Mouse (Mus musculus): Measurements from ENCODE around the gene Tnni3.

Tnni3 gene

GRCm38 (mm10) chr7:4508739-4509116 lies 15.3 kb downstream of the Tnni3 start:
- ChIA-PET POLR2A (interaction anchor here in 3 of 4 experiments (0.6 to 4.2 kb wide), 28 partner anchors 8 to 864 kb away, joined by 3 to 42 read pairs (median 4); partner anchors contain the start of genes Tnni3 (in 2 of the 3), Cnot3 (in 1 of the 3), Cox6b2 (in 1 of the 3) and Dnaaf3 (in 1 of the 3)), CTCF (interaction anchor here (0.5 to 10.7 kb wide), 51 partner anchors 8 to 1767 kb away, joined by 3 to 219 read pairs (median 5); partner anchors contain the start of genes Tnni3 (in 4 of the 4), Tnnt1 (in 2 of the 4), Cnot3 (in 1 of the 4) and Cox6b2 (in 1 of the 4))

- ChIA-PET POLR2A (interaction anchor here in 3 of 4 experiments (0.6 to 4.2 kb wide), 24 partner anchors 8 to 846 kb away, joined by 3 to 42 read pairs (median 4); partner anchors contain the start of genes Tnni3 (in 2 of the 3), Tnnt1 (in 2 of the 3), Ube2s (in 2 of the 3) and Cox6b2 (in 1 of the 3)), CTCF (interaction anchor here (0.5 to 10.7 kb wide), 49 partner anchors 8 to 1767 kb away, joined by 3 to 219 read pairs (median 4); partner anchors contain the start of genes Tnni3 (in 3 of the 4), Tnnt1 (in 2 of the 4), Cnot3 (in 1 of the 4) and Cox6b2 (in 1 of the 4))
These were observed 15.8 kb downstream of the Tnni3 start for GRCm38 (mm10) chr7:4508062-4508738.

GRCm38 (mm10) chr7:4507220-4507619 lies 16.8 kb downstream of the Tnni3 start:
- POLR2A ChIA-PET: interaction anchor here in 3 of 4 experiments (0.6 to 4.2 kb wide), 7 partner anchors 9 to 800 kb away, joined by 3 to 42 read pairs (median 5); partner anchors contain the start of genes Dnaaf3 (in 1 of the 3), Tnni3 (in 1 of the 3), Tnnt1 (in 1 of the 3) and Ube2s (in 1 of the 3)
- CTCF ChIA-PET: interaction anchor here in 2 of 4 experiments (1.9 to 10.7 kb wide), 4 partner anchors 9 to 17 kb away, joined by 7 to 219 read pairs (median 16); partner anchors contain the start of genes Tnnt1 (in 2 of the 2) and Tnni3 (in 1 of the 2)

GRCm38 (mm10) chr7:4504646-4505435 lies 19.2 kb downstream of the Tnni3 start:
- POLR2A ChIA-PET: interaction anchor here in 3 of 4 experiments (0.7 to 1.4 kb wide), 4 partner anchors 11 to 813 kb away, joined by 3 to 9 read pairs (median 7); partner anchors contain the start of genes Fiz1 (in 1 of the 3) and Zfp524 (in 1 of the 3)
- CTCF ChIA-PET: interaction anchor here in 1 of 4 experiments (0.7 to 1.6 kb wide), 2 partner anchors 9 to 15 kb away, joined by 3 read pairs; no protein-coding TSS in a partner anchor

- ChIA-PET POLR2A (interaction anchor here in 2 of 4 experiments (0.7 to 1.6 kb wide), 5 partner anchors 9 to 291 kb away, joined by 3 to 6 read pairs (median 3); no protein-coding TSS in a partner anchor), CTCF (interaction anchor here in 2 of 4 experiments (1.6 kb wide), 2 partner anchors 9 to 20 kb away, joined by 3 to 5 read pairs; partner anchors contain the start of gene Tnni3 (in 1 of the 2))
These were observed 20.2 kb downstream of the Tnni3 start for GRCm38 (mm10) chr7:4503858-4504257.

- POLR2A ChIA-PET: interaction anchor here (0.6 to 3.1 kb wide), 21 partner anchors 10 to 858 kb away, joined by 3 to 46 read pairs (median 7); partner anchors contain the start of genes Leng8 (in 2 of the 4), Tnni3 (in 2 of the 4), Cnot3 (in 1 of the 4) and Kmt5c (in 1 of the 4)
- CTCF ChIA-PET: interaction anchor here in 3 of 4 experiments (0.6 to 2.4 kb wide), 5 partner anchors 10 to 372 kb away, joined by 3 to 13 read pairs (median 5); partner anchors contain the start of gene Tnni3 (in 1 of the 3)
These were observed 20.9 kb downstream of the Tnni3 start for GRCm38 (mm10) chr7:4503100-4503499.

GRCm38 (mm10) chr7:4502421-4503090 lies 21.5 kb downstream of the Tnni3 start:
- ChIA-PET CTCF (interaction anchor here in 3 of 4 experiments (0.6 to 2.4 kb wide), 18 partner anchors 7 to 886 kb away, joined by 3 to 21 read pairs (median 5); partner anchors contain the start of genes Tnni3 (in 2 of the 3), Ndufa3 (in 1 of the 3) and Tnnt1 (in 1 of the 3)), POLR2A (interaction anchor here (0.5 to 3.1 kb wide), 75 partner anchors 7 to 1264 kb away, joined by 3 to 46 read pairs (median 5); partner anchors contain the start of genes Leng8 (in 3 of the 4), Tnni3 (in 3 of the 4), Cox6b2 (in 2 of the 4) and Dnaaf3 (in 2 of the 4))

GRCm38 (mm10) chr7:4501558-4502397 lies 22.3 kb downstream of the Tnni3 start, which contains the start of gene Ppp1r12c:
Gene Ppp1r12c (minus strand): TSS chr7:4501680.
- POLR2A ChIA-PET: interaction anchor here (0.6 to 3.1 kb wide), 85 partner anchors 8 to 1263 kb away, joined by 3 to 46 read pairs (median 5); partner anchors contain the start of genes Leng8 (in 3 of the 4), Rpl28 (in 3 of the 4), Tnni3 (in 3 of the 4) and Ube2s (in 3 of the 4)
- CTCF ChIA-PET: interaction anchor here (0.5 to 2.4 kb wide), 28 partner anchors 8 to 885 kb away, joined by 3 to 21 read pairs (median 4); partner anchors contain the start of genes Tnni3 (in 2 of the 4), Ndufa3 (in 1 of the 4) and Tnnt1 (in 1 of the 4)

- CTCF ChIA-PET: interaction anchor here (0.5 to 2.4 kb wide), 18 partner anchors 8 to 884 kb away, joined by 3 to 21 read pairs (median 6); partner anchors contain the start of genes Ndufa3 (in 1 of the 4) and Tnni3 (in 1 of the 4)
- POLR2A ChIA-PET: interaction anchor here (0.7 to 3.1 kb wide), 59 partner anchors 7 to 922 kb away, joined by 3 to 46 read pairs (median 5); partner anchors contain the start of genes Ube2s (in 3 of the 4), Dnaaf3 (in 2 of the 4), Leng8 (in 2 of the 4) and Mboat7 (in 2 of the 4)
These were observed 23.0 kb downstream of the Tnni3 start for GRCm38 (mm10) chr7:4500892-4501471.

GRCm38 (mm10) chr7:4499034-4499433 lies 25.0 kb downstream of the Tnni3 start:
- CTCF ChIA-PET: interaction anchor here in 2 of 4 experiments (1.4 to 1.9 kb wide), 2 partner anchors 10 to 14 kb away, joined by 7 to 12 read pairs; no protein-coding TSS in a partner anchor
- POLR2A ChIA-PET: interaction anchor here in 2 of 4 experiments (0.8 to 1.5 kb wide), 15 partner anchors 8 to 375 kb away, joined by 3 to 6 read pairs (median 4); partner anchors contain the start of genes Tnnt1 (in 1 of the 2) and Ube2s (in 1 of the 2)

GRCm38 (mm10) chr7:4498251-4498650 lies 25.8 kb downstream of the Tnni3 start:
- CTCF ChIA-PET: interaction anchor here in 2 of 4 experiments (1.4 to 1.9 kb wide), 2 partner anchors 11 to 15 kb away, joined by 7 to 12 read pairs; no protein-coding TSS in a partner anchor
- POLR2A ChIA-PET: interaction anchor here in 2 of 4 experiments (0.6 to 1.5 kb wide), 12 partner anchors 8 to 1127 kb away, joined by 3 to 6 read pairs (median 4); partner anchors contain the start of genes Tnnt1 (in 1 of the 2) and Ube2s (in 1 of the 2)

GRCm38 (mm10) chr7:4497271-4497903 lies 26.6 kb downstream of the Tnni3 start:
- CTCF ChIA-PET: interaction anchor here in 2 of 4 experiments (1.6 to 4.4 kb wide), 2 partner anchors 12 to 19 kb away, joined by 3 to 23 read pairs; no protein-coding TSS in a partner anchor
- POLR2A ChIA-PET: interaction anchor here in 1 of 4 experiments (0.6 to 1.5 kb wide), 4 partner anchors 16 to 349 kb away, joined by 3 to 5 read pairs (median 4); no protein-coding TSS in a partner anchor

GRCm38 (mm10) chr7:4496468-4496867 lies 27.6 kb downstream of the Tnni3 start:
- POLR2A ChIA-PET: interaction anchor here in 3 of 4 experiments (0.6 to 1.5 kb wide), 6 partner anchors 15 to 348 kb away, joined by 3 to 4 read pairs (median 3); no protein-coding TSS in a partner anchor
- CTCF ChIA-PET: interaction anchor here in 3 of 4 experiments (0.5 to 4.4 kb wide), 5 partner anchors 12 to 879 kb away, joined by 3 to 23 read pairs (median 3); partner anchors contain the start of gene Ndufa3 (in 1 of the 3)

- ChIA-PET CTCF (interaction anchor here in 2 of 4 experiments (1.0 to 4.4 kb wide), 4 partner anchors 14 to 30 kb away, joined by 4 to 23 read pairs (median 4); partner anchors contain the start of gene Tnni3 (in 1 of the 2)), POLR2A (interaction anchor here in 3 of 4 experiments (1.0 to 4.7 kb wide), 9 partner anchors 8 to 801 kb away, joined by 3 to 23 read pairs (median 5); partner anchors contain the start of genes Mboat7 (in 1 of the 3), Ppp1r12c (in 1 of the 3), Rpl28 (in 1 of the 3) and Tsen34 (in 1 of the 3))
These were observed 30.0 kb downstream of the Tnni3 start for GRCm38 (mm10) chr7:4493991-4494390.

Data from embryonic stem cell, embryonic (primary cell).